Mouse (Mus musculus) right cerebral cortex, adult 18-20 months (tissue): ENCODE data around the gene Clec1a.
A peak's percentile ranks its signal among the peaks of the same experiment; 100 is the strongest.
"Not testable (repeated sequence)": the region's sequence is repeated elsewhere in the genome, so short reads cannot be mapped to it uniquely, and the experiment has no call there.

ENCODE experiments used
- DNase-seq: peaks from one replicate; pipeline ENCODE4 v3.0.0; 2022; ENCODE audit warnings: mixed read lengths

The Clec1a gene

DNA sequence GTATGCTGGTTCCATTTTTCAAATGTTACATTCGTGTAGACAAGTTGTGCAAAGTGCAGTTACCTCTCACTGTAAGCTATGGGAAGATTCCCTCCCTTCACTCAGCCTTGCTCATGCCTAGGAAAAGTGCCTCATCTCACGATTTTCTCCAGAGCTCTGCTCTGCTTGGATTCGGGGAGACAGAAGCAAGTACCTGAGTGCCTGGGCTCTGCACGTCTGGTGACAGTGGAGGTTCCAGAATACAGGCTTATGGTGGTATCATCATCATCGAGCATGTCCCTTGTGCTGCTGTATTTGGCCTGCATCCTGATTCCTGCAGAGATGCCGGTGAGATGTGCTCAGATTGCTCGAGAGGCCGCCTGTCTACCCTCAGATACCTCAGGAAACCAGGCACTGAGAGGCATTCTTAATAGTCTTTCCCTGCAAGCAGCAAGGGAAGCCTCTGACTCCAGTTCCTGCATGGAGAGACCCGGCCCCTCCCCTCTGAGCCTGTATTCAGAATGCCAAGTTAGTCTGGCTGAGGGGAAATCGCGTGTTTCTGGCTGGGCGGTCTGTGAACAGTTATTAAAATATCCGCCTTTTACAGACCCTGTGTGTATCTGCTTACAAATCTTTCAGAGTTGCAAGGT lies at the start of gene Clec1a:
Gene Clec1a (minus strand): TSS at position 590 of the 629 bp plus-strand sequence.
- DNase-seq, result no peak

DNA sequence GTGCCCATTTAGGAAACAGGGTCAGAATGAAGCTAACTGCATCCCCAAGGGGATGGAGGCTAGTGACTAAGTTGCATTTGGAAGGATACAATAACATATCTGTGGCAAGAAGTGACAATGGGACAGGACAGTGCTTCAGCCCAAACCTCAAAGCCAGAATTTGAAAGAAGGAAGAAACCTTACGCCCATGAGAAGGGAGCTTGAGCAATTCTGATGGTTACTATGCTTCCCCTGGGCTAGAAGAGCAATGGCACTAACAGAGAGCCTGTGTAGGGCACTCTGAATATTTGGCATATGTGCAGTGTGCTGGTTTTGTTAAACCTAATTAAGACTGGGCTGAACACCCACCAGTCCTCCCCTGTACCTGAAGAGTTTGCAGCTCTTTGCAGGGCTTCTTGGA lies 47.7 kb upstream of the Clec1a start:
- DNase-seq, result not testable (repeated sequence)

DNA sequence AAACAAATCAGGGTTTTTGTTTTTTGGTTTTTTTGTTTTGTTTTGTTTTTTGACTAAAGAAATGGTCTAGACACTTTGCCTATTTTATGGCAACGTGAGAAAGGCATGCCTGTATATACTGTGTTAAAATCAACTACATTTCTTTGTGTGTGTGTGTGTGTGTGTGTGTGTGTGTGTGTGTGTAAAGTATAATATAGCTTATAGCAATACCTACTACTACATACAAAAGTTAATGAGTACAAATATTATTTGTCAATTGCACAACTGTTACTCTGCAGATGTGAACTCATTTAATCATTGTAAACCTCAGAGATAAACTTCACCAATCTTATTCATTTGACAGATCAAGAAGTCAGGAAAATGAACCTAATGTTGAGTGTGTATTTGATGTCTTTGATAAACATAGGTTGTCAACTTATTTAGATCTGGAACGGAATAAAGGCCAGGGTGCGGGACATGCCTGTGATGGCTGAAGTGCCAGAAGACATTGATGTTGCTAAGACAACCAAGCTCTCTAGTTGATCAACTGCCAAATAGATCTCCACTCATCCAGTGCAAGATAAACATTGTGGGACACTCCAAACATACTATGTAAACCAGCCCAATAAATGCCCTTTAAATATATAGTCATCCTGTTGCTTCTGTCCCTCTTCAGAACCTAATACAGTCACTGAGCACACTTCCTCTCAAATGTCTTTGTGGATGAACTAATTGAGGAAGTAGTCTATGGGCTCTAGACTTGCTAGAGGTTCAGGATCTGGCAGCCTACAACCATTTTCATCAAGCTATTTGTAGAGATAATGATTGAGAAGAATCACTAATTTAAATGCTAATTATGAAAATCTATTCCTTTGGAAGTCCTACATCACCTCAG lies 45.8 kb upstream of the Clec1a start:
- DNase-seq, result no peak

DNA sequence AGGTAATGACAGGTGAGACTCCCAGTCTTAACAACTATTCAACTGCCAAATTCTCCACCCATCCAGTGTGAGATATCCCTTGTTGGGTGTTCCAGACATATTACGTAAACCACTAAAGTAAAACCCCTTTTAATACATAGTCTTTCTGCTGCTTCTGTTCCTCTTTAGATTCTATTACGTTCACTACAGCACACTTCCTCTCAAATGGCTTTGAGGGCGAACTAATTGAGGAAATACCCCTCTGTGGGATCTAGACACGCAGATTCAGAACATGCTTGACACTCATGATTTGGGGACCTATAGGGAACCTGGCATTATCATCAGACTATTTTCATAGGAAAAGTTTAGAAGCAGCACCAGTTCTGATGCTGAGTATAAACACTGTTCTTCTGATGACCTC lies 43.1 kb upstream of the Clec1a start:
- no peak for DNase-seq

DNA sequence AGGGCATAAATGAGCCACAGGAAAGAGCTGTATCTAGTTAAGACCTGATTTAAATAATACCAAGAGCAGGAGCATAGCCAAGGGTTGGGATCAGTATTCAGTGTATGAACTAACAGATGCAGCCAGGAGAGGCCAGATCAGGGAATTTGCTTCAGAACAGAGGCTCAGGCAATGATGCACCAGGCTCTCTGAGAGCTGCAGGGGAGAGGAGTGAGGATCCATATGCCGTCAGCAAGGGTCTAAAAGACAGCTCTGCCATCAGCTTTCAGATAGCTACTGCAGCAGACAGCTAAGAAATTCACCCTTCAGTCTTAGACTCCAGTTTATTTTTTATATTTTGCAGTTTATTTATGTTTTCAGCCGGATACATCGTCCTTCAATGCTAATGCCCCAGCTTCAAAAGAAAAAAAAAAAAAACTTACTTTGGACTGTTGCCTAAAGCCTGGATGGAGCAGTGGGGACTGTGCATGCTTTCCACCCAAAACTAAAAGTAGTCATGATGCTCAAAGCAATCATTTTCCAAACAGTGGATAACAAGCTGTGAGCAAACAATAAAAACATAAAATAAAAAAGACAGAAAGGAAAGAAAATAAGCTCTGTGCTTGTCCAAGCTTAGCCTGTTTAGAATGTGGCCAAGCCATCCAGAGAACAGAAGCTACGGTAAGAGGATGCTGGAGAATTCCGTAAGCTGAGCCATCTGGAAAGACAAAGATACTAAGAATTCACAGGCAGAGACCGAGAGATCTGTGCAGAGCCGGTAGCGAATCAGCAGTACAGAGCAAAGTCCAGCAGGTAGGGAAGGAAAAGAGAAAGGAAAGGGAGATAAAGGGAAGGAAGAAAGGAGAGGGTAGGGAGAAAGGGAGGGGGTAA lies 28.5 kb upstream of the Clec1a start:
- no peak for DNase-seq

DNA sequence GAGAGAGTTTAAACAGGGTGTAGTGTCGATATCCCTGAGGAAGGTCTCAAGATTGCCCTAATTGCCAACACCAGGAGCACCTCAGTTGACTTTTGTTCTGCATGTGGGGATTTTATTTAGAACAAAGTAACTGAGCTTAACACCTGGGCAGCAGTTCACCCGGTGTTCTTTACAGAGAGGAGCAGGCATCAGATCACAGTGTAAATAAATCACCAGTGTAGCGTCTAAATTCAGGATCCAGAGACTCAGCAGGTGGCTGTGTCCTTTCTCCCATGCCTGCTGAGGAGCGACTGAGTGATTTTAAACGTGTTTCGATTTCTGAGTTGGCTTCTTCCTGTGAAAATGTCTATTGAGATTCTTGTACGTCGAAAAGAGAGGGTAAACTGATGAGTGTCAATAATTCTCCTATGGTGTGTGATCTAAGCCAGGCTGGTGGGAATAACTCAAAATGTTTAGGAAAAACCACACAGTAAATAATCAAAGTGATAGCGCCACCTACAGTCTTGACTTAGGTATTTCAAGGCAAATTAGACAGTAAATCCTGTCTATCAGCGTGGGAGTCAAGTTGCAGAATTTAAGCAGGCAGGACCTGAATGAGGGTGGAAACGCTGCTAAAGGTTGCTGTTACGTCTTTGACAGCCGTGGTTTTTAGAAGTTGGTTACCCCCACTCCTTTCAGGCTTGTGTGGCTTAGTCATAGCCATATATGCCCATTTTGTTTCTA lies 24.8 kb upstream of the Clec1a start:
- peak; percentile 8 for DNase-seq

DNA sequence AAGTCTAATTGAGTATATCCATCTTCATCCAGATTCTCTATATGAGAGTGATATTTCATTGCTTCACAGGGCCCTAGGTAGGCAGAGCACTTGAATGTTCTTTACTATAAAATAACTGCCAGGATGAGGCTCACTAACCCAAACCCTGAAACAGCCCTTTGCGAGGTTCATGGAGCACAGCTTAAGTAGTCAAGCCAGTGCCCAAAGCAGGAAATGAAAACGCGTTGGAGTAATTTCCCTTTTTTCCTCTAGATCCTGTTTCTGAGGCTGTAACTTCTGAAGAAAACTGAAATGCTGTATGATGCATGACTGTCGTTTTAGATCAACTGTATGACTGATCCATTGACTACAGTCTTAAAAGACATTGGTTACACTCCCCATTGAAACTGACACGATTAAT lies 20.8 kb upstream of the Clec1a start:
- DNase-seq, result no peak

DNA sequence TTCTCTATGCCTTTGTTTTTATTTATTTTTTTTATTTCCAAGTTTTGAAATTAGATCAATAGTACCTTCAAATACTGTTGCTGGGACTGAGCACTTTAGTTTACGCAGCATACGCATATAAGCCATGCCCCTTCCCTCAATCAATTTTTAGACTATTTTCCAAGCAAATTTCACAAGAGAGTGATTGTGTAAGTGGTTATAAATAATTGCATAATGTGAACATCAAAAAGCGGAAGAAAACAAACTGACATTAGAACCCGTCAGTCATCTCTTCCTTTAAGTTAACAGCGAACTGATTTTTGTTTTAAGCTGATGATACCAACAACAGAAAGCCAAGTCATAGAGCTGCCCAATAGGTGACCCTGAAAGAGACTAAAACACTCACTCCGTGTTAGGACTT lies 19.6 kb upstream of the Clec1a start:
- DNase-seq, result no peak

DNA sequence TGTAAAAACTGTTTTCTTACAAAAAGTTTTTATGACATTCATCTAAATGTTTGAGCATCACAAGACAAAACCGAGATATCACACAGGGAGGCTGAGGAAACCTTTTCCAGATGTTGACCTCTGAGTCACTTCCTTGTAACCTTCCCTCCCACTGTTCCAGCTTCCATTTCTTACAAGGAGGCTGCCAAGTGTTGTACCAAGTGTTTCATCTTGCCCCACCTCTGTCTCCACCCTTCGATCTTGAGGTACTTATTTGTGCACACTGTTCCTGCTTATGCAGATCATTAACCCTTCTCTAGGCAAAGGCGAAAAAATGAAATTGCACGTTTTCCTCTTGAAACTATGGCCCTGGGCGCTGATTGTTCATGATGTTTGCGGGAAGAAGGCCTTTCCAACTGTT lies 2.1 kb downstream of the Clec1a start:
- DNase-seq, result no peak

DNA sequence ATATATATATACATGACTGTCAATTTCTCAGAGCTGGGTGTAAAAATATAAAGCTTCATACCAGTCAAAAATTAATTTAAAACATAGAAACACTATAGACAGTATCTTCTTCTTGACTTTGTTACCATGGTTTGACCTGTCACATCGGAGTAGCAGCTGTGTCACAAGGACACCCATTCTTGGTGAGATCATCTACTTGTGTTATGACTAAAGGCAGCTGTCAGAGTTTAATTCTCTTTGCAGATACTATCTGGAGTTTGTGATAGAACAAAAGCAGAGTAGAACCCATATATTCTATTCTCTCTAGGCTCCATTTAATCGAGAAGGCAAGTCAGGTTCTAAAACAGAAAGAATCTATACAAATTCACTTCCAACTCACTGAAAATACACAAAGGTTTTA lies 13.8 kb downstream of the Clec1a start:
- DNase-seq, result no peak

DNA sequence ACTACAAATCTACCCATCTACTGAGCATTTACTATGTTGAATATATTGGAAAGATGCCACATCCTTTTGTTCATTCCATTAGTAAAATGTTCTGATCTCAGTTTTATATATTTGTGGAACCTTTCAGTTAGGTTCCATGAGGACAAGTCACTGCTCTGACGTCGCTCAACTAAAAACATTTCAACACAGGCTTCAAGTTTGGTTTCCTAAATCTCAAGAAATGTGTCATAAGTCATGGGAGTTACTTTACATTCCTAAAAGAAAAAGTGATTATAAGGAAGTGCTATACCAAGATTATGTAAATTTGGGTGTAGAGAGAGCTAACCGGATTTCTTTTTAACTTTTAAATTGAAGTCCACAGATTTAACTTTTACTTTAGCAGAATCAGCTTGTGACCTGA lies 15.8 kb downstream of the Clec1a start:
- DNase-seq, result no peak

DNA sequence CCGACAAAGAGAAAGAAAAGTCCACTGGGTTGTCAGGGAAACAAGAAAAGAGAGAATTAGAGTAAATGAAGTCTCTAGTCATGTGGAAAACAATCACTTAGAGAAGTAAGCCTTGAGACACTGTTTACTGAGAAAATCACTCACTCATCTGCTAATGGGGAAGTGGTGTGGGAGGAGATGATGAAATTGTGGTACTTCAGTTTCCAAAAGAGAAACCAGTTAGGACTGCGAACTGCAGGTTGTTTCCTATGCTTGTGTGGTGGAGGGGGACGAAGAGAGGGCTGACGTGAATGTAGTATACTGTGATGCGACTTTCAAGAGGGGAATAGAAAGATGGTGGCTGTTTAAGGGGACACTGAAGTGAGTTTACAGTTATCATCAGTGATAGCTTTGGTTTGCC lies 17.6 kb downstream of the Clec1a start:
- no peak for DNase-seq

DNA sequence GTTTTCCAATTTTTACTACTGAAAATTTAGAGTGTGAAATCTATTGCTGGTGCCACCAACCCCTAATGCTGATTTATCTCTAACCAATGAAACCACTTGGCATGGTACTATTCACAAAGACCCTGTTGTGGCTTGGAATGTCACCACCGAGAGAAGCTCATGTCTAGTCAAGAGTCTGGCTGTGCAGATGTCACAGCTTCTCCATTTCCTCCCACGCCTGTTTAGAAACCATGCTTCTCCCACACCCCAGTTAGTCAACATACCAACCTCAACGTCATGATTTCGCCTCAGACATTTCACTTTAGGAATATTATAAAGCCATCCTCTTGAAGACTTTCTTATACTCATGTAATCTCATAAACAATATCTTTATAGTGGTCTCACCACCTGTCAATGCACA lies 24.5 kb downstream of the Clec1a start:
- DNase-seq, result no peak

DNA sequence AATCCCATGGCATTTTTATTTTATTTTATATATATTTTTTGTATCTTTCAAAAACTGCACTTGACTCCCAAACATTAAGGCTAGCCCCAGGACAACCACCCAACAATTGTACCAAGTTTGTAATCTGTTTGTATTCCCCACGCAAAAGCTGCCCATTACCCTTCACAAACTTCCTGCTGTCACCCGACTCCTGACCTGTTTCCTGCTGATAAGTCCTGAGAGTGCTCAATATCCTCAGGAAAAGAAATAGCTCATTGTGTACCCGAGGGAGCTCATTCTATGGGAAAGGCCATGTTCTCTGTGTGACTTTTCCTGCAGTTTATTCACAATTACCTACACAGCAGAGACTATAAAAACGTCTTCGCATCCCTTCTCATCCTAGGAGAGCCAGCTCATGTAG lies 26.0 kb downstream of the Clec1a start:
- DNase-seq, result no peak

DNA sequence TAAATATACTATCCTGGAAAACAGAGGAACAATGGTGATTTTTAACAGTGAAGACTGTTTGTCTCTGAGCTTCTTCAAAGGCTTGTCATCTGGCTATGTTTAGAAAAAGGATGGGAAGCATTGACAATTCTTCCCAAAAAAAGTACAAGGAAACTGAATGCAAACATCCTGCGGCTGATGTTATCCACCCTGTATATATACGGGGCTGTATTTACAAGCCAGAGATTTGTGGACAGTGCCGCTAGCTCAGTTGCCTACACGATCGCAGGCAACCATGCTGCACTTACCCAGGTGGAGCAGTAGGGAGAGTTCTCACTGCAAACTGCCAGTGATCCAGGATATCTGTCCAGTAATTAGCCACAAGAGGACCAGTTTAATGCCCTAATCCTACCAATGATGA lies 26.6 kb downstream of the Clec1a start:
- DNase-seq, result no peak

DNA sequence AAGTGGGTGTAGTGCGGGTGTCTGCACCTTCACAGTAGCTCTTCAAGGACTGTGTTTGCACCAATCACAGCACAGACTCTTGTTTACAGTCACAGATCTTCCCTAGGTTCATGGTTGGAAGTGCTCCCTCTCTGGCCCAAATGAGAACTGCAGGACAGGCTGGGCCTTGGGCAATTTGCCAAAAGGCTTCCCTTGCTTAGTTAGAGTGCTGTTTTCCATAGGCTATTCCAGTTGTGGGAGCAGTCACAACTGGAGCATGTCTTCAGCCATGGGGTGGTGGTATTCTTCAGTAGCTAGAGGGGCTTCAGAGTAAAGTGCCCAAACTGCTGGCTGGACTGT lies 28.1 kb downstream of the Clec1a start:
- DNase-seq, result peak; percentile 44

DNA sequence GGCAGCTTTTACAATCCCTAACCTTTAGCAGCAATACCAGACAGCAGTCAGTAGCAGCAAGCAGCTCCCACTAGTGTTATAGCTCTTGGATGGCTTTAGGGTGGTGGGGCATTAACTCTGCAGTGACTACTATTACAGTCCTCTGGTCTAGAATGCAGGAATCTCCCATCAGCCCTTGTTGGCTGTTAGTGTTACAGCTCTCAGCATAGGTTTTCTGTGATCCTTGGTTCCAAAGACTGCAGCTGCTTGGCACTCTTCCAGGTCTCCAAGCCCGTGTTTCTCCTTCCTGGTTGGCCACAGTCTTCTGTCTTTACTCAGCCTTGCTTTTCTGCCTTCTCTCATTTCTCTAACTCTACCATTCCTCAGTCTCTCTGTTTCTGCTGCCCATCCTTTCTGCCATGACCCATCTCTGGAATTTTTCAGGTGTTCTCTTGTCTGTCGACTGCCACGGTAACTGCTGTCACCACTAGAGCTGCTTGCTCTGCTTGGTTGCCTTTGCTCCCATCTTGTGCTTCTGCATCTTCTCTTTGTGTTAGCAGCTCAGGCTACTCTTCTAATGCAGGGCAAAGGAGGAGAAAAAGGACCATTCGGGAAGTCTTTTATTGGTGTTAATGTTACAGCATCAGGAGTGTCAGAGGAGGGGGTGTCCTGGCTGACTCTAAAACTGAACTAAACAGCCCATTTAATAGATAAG lies 28.6 kb downstream of the Clec1a start:
- no peak for DNase-seq

DNA sequence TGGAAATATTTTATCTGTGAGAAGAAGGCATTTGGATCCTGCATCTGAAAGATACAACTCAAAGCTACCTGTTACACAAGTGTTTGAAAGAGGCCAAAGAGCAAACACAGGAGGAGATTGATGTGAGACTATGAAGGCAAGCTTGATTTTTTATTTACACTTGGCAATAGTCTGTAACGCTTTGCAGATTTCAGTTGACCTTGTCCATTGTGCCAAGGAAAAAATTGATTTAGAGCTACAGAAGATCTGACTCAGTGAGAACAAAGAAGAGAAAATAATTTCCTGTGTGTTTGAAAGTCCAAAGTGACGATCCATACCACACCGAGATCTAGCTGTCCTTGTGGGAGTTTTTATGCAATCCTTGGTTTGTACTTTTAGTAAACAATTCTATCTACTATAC lies 29.5 kb downstream of the Clec1a start:
- DNase-seq, result no peak

DNA sequence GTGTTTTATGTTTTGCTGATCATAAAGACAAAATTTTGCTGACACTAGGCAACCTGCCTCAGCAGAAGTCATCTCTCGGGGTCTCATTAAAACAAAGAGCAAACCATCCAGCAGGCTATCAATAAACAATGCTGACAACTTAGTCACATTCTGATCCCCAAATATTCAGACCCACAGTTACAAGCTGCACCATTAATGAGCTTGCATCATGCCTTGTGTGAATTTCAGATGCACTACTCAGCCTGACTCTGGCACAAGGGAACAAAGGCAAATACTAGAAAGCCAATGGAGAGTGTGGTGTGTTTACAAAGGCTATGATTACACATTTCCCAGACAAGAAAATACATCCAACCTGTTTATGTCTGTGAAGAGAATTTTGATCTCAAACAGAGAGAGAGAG lies 37.6 kb downstream of the Clec1a start:
- DNase-seq, result no peak

DNA sequence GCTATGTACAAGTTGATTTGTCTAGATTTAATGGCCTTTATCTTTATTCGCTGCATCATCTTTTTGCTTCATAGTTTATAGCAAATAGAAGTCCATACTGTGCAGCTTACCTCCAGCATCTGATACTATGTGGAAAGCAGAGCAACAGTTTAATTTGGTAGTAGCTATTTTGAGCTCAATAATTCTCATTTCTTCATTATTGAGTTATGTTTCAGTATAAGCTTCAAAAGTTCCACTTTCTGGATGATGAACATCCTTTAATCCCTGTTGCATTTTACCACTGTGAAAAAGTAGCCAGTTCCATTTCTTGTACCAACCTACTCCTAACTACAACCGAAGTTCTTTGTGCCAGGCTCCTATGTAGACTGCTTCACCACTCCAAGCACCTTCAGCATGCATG lies 43.2 kb downstream of the Clec1a start, which contains the start of gene Clec9a:
Gene Clec9a (plus strand): TSS at position 301 of the 400 bp plus-strand sequence.
- no peak for DNase-seq

DNA sequence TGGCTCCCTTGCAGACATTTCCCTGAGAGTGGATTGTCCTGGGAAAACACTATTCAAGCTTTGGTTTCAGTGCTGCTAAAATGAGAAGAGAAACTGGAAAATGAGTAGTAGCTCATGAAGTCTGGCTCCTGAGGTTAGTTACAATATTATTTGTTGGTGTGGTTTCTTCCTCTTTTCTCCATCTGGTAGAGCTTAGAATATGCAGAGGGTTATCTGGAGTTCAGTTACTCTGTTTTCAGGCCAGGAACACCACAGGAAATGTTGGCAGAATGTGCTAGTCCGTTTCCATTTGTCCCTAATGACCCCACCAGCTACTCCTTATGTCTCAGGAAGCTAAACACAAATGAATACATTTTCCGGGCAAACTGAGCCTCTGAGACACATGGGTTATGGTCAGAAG lies 44.5 kb downstream of the Clec1a start:
- DNase-seq, result no peak

DNA sequence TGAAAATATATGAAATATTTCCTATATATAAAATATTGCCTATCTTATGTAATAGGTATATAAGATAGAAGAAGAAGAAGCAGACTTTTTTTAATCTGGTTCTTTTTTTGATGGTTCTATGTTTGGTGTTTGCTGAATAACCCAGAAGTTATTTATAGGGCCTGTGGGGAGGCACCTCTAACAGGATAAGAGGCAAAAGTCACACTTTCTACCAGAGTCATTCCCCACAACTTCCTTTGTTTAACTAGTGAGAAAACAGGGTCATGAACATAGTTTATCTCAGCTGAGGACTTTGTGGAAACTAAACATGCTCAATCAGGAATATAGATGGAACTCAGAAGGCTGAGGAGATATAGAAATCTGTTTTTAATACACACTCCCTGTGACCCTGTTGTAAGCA lies 45.8 kb downstream of the Clec1a start:
- no peak for DNase-seq
